Mouse (Mus musculus) myocyte (in vitro differentiated cells): Measurements from ENCODE around the gene Zc3h12c. TPM values are rescaled to one million over a fixed set of nuclear protein-coding genes. Genes with fewer than 3 reads are reported as not detected.

ENCODE experiments used
- H3K27me3 ChIP-seq: one replicate; pipeline ENCODE4 v1.6.1; 2011; ENCODE audit not compliant: control insufficient read depth, insufficient read depth, insufficient read length
- H3K36me3 ChIP-seq: one replicate; pipeline ENCODE4 v1.6.1; 2011; ENCODE audit not compliant: control insufficient read depth, insufficient read depth
- H3K4me2 ChIP-seq: one replicate; pipeline ENCODE4 v1.6.1; 2011; ENCODE audit warnings: low read depth, control low read depth
- H3K4me3 ChIP-seq: one replicate; pipeline ENCODE4 v1.5.1; 2011; ENCODE audit warnings: mild to moderate bottlenecking, control low read depth, moderate library complexity
- H3K79me2 ChIP-seq: one replicate; pipeline ENCODE4 v1.6.1; 2011; ENCODE audit not compliant: control insufficient read depth, insufficient read depth
- H3ac ChIP-seq: one replicate; pipeline ENCODE4 v1.6.1; 2011; ENCODE audit not compliant: control insufficient read depth, insufficient read length
- CEBPB ChIP-seq: IDR thresholded peaks from 2 replicates; pipeline ENCODE4 v1.6.1; 2011; ENCODE audit warnings: mild to moderate bottlenecking, moderate library complexity; ENCODE audit not compliant: poor library complexity, insufficient read depth, severe bottlenecking
- E2F4 ChIP-seq: IDR thresholded peaks from one replicate; pipeline ENCODE4 v1.6.1; 2011; ENCODE audit warnings: mild to moderate bottlenecking, control low read depth, moderate library complexity; ENCODE audit not compliant: insufficient read depth
- MAX ChIP-seq: IDR thresholded peaks from one replicate; pipeline ENCODE4 v1.6.1; 2011; ENCODE audit warnings: low read depth, mild to moderate bottlenecking, control low read depth
- MYOD1 ChIP-seq, 3 experiments: IDR thresholded peaks; one replicate each; pipeline ENCODE4 v1.6.1; 2011; ENCODE audit warnings: control low read depth in 2 of 3, low read depth in 2 of 3, mild to moderate bottlenecking in 2 of 3, moderate library complexity in 1 of 3; ENCODE audit not compliant: insufficient read length in 2 of 3, control insufficient read depth in 1 of 3
- MYOG ChIP-seq, 3 experiments: IDR thresholded peaks; one replicate each; pipeline ENCODE4 v1.6.1; 2011; ENCODE audit warnings: control low read depth in 2 of 3, low read depth in 2 of 3, mild to moderate bottlenecking in 2 of 3; ENCODE audit not compliant: insufficient read length in 2 of 3, control insufficient read depth in 1 of 3, insufficient read depth in 1 of 3
- POLR2A ChIP-seq: IDR thresholded peaks from one replicate; pipeline ENCODE4 v1.6.1; 2011; ENCODE audit warnings: low read depth, mild to moderate bottlenecking, control low read depth, moderate library complexity; ENCODE audit not compliant: insufficient read length
- POLR2AphosphoS2 ChIP-seq: IDR thresholded peaks from one replicate; pipeline ENCODE4 v1.6.1; 2011; ENCODE audit warnings: low read depth, control low read depth; ENCODE audit not compliant: insufficient read length
- REST ChIP-seq: IDR thresholded peaks from one replicate; pipeline ENCODE4 v1.6.1; 2011; ENCODE audit warnings: mild to moderate bottlenecking, control low read depth, moderate library complexity; ENCODE audit not compliant: insufficient read depth, insufficient read length
- SRF ChIP-seq: IDR thresholded peaks from one replicate; pipeline ENCODE4 v1.6.1; 2011; ENCODE audit warnings: low read depth; ENCODE audit not compliant: control insufficient read depth, insufficient read length
- TCF12 ChIP-seq: IDR thresholded peaks from one replicate; pipeline ENCODE4 v1.6.1; 2011; ENCODE audit warnings: mild to moderate bottlenecking, control low read depth; ENCODE audit not compliant: poor library complexity, insufficient read depth, severe bottlenecking
- TCF3 ChIP-seq: IDR thresholded peaks from one replicate; pipeline ENCODE4 v1.6.1; 2011; ENCODE audit warnings: low read depth, control low read depth; ENCODE audit not compliant: insufficient read length
- USF1 ChIP-seq: IDR thresholded peaks from one replicate; pipeline ENCODE4 v1.6.1; 2011; ENCODE audit warnings: low read depth, mild to moderate bottlenecking, control low read depth, moderate library complexity
- polyA plus RNA-seq: library from polyadenylated mRNA; unstranded; fragments of >200 nt; fragmentation: generic; extraction: Trizol; gene quantifications from one replicate; pipeline ENCODE4 v1.2.1, GENCODE M21; 2012; ENCODE audit warnings: missing spikeins

Zc3h12c gene
- polyA plus RNA-seq, 1 experiment, result 1.2 TPM

GRCm38 (mm10) chr9:52102060-52102844, 66.1 kb downstream of the Zc3h12c start:
- TF ChIP-seq SRF (no peak), MYOG (IDR thresholded peaks at IDR 0.05; ENCODE audit: control insufficient read depth in 1 of 3, insufficient read depth in 1 of 3, insufficient read length in 2 of 3, low read depth in 2 of 3) (no peak), E2F4 (no peak), TCF3 (no peak), USF1 (no peak), MYOD1 (IDR thresholded peaks at IDR 0.05; ENCODE audit: control insufficient read depth in 1 of 3, insufficient read length in 2 of 3, low read depth in 2 of 3) (no peak), POLR2AphosphoS2 (no peak), REST (no peak), POLR2A (no peak), CEBPB (no peak), TCF12 (no peak), MAX (no peak)
- H3K27me3 ChIP-seq, result no peaks in the 10 kb centered on the region
- H3K36me3 ChIP-seq, result no peaks in the 10 kb centered on the region
- no peaks in the 10 kb centered on the region for H3K79me2 ChIP-seq
- no peak overlapping the region for H3K4me3 ChIP-seq
- H3K4me2 ChIP-seq, result no peak overlapping the region
- no peak overlapping the region for H3ac ChIP-seq

GRCm38 (mm10) chr9:52100426-52100825, 67.9 kb downstream of the Zc3h12c start:
- TF ChIP-seq E2F4, result no peak
- no peak for TF ChIP-seq POLR2AphosphoS2
- no peak for TF ChIP-seq MAX
- TF ChIP-seq POLR2A, result no peak
- TF ChIP-seq TCF3, result no peak
- TF ChIP-seq MYOG (IDR thresholded peaks at IDR 0.05; ENCODE audit: control insufficient read depth in 1 of 3, insufficient read depth in 1 of 3, insufficient read length in 2 of 3, low read depth in 2 of 3), result no peak
- TF ChIP-seq MYOD1 (IDR thresholded peaks at IDR 0.05; ENCODE audit: control insufficient read depth in 1 of 3, insufficient read length in 2 of 3, low read depth in 2 of 3), result no peak
- TF ChIP-seq TCF12, result no peak
- TF ChIP-seq USF1, result no peak
- TF ChIP-seq REST, result no peak
- TF ChIP-seq CEBPB, result no peak
- TF ChIP-seq SRF, result no peak
- no peak overlapping the region for H3ac ChIP-seq
- H3K4me3 ChIP-seq, result no peak overlapping the region
- H3K27me3 ChIP-seq, result no peaks in the 10 kb centered on the region
- no peaks in the 10 kb centered on the region for H3K36me3 ChIP-seq
- H3K4me2 ChIP-seq, result no peak overlapping the region
- H3K79me2 ChIP-seq, result no peaks in the 10 kb centered on the region

GRCm38 (mm10) chr9:52098600-52098999, 69.8 kb downstream of the Zc3h12c start:
- Histone ChIP-seq H3K4me2 (no peak overlapping the region), H3K4me3 (no peak overlapping the region), H3K79me2 (no peaks in the 10 kb centered on the region), H3K27me3 (no peaks in the 10 kb centered on the region), H3K36me3 (no peaks in the 10 kb centered on the region), H3ac (no peak overlapping the region)
- TF ChIP-seq USF1 (no peak), E2F4 (no peak), SRF (no peak), POLR2A (no peak), TCF12 (no peak), MYOD1 (IDR thresholded peaks at IDR 0.05; ENCODE audit: control insufficient read depth in 1 of 3, insufficient read length in 2 of 3, low read depth in 2 of 3) (no peak), POLR2AphosphoS2 (no peak), CEBPB (no peak), MYOG (IDR thresholded peaks at IDR 0.05; ENCODE audit: control insufficient read depth in 1 of 3, insufficient read depth in 1 of 3, insufficient read length in 2 of 3, low read depth in 2 of 3) (no peak), REST (no peak), TCF3 (no peak), MAX (no peak)

- Histone ChIP-seq H3K4me3 (no peak overlapping the region), H3K27me3 (no peaks in the 10 kb centered on the region), H3K79me2 (no peaks in the 10 kb centered on the region), H3K36me3 (peaks cover under 1% of the 10 kb centered on the region), H3ac (no peak overlapping the region), H3K4me2 (no peak overlapping the region)
- TF ChIP-seq SRF (no peak), POLR2A (no peak), MYOG (IDR thresholded peaks at IDR 0.05; ENCODE audit: control insufficient read depth in 1 of 3, insufficient read depth in 1 of 3, insufficient read length in 2 of 3, low read depth in 2 of 3) (no peak), REST (no peak), E2F4 (no peak), POLR2AphosphoS2 (no peak), TCF3 (no peak)
Measured at GRCm38 (mm10) chr9:52097386-52097785, 71.0 kb downstream of the Zc3h12c start.
